Mouse (Mus musculus) ES-Bruce4 (cell line): ENCODE measurements at regions not wholly inside any gene's neighbourhood (a gene's known extent, or its start where the extent isn't known, plus 50 kb on each side); places are given as distances from the start of the nearest gene placed in this dataset.

ENCODE experiments used
- CTCF ChIP-seq: IDR thresholded peaks from one replicate; pipeline ENCODE4 v1.8.1; 2011; ENCODE audit warnings: low read depth, low read length
- EP300 ChIP-seq: IDR thresholded peaks from 2 replicates; pipeline ENCODE4 v1.6.1; 2011; ENCODE audit warnings: low read depth, low read length; ENCODE audit not compliant: insufficient read depth

DNA sequence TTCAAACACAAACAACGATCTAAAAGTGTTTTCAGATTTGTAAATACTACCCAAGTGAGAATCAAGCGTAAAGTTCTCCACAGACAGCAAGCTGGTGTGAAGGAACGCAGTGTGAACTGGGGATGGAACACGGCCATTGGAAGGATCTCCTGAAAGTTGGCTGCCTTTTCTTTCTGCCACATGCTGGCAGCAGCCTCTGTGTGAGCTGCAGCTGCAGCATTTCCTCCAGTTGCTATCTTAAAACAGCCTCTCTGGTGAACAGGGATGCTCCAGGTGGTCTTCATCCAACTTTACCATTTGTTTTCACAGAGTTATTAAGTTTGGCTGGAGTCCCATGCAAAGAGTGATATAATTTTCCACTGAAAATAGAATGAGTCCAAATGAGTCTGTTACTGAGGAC, 99.4 kb upstream of the Ctnna2 start:
- TF ChIP-seq CTCF (no peak), EP300 (no peak)
